Mouse (Mus musculus): ENCODE results near the gene Smyd3. TPM values are rescaled to one million over a fixed set of nuclear protein-coding genes. Genes with fewer than 3 reads are reported as not detected.

Smyd3 gene
- polyA plus RNA-seq, 1 experiment = 12.6 TPM

DNA sequence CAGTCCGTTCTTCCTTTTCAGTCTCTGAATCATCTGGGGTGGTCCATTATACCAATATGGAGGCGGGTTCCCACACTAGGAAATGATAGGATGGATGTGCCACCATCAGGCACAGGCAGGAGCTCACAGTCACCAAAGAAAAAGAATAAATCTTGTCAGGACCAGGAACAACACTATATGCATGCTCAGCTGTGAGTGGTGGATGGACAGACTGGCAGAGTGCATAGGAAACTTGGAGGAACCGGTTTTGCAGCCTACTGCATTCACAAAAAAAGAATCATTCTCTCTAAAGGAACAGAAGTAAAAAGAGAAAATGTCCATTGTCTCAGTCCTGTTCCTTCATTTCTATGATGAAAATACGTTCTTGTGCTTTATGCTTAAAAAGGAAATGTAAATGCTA lies 98.8 kb downstream of the Smyd3 start:
- no peak for DNase-seq (ENCODE audit: low read depth)
- TF ChIP-seq POLR2A (IDR thresholded peaks at IDR 0.05; ENCODE audit: borderline replicate concordance, extremely low read depth, insufficient read depth, insufficient read length, poor library complexity, severe bottlenecking) = no peak

DNA sequence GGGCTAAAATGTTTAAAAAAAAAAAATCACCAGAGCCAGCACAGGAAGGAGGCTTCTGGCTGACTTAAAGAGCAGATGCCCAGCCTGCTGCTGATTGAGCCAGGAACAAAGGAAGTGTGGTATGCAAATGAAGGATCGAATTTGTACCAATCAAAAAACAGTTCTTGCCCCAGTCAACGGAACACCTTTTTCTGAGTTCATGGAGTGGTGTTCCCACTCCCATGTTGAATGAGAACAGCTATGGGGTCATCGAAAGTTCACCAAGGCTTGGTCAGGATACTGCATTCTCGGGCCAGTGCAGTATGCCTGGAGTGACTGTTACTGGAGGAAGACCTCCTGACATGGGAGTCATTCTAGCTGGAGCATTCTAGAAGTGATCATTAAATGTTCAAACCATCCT lies 109.8 kb downstream of the Smyd3 start:
- no peak for TF ChIP-seq POLR2A (IDR thresholded peaks at IDR 0.05; ENCODE audit: borderline replicate concordance, extremely low read depth, insufficient read depth, insufficient read length, poor library complexity, severe bottlenecking)
- no peak for TF ChIP-seq CTCF (IDR thresholded peaks at IDR 0.05; ENCODE audit: borderline replicate concordance, extremely low read depth, insufficient read depth, insufficient read length)
- DNase-seq (ENCODE audit: low read depth) = no peak

DNA sequence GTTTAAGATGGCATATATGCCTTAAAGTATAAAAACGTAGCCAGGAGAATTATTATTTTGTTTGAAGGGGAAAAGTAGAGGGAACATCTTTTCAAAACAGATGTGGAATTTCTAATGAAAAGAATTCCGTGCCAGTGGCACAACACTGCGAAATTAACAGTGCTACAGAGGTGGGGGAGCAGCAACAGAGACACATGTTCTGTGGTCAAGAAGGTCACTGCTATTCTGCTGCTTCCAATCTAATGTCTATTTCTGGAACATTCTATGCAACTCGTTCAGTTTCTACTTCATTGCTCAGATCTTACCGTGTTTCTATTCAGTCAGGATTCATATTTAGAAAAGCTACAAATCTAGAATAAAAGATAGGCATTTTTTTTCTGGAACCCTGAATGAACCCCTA lies 117.0 kb downstream of the Smyd3 start:
- TF ChIP-seq CTCF (IDR thresholded peaks at IDR 0.05; ENCODE audit: borderline replicate concordance, extremely low read depth, insufficient read depth, insufficient read length) = no peak
- no peak for TF ChIP-seq POLR2A (IDR thresholded peaks at IDR 0.05; ENCODE audit: borderline replicate concordance, extremely low read depth, insufficient read depth, insufficient read length, poor library complexity, severe bottlenecking)
- DNase-seq (ENCODE audit: low read depth) = no peak

DNA sequence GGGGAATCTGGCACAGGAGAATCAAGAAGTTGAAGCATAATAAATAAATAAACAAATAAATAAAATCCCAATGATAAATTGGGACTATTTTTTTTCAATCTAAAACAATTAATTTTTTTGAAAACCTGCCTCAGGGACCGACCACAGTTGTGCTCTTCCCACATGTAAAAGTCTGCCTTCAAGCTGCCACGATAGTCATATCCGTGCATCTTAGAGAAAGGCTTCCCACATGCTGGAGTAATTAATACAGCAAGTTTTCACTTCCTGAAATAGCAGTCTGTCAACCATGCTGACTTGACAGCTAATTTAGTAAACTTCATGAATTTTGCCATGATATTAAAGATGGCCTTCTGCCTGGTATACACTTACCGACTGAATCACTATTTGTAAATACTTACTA lies 119.2 kb downstream of the Smyd3 start:
- DNase-seq (ENCODE audit: low read depth) = peak; percentile 31

DNA sequence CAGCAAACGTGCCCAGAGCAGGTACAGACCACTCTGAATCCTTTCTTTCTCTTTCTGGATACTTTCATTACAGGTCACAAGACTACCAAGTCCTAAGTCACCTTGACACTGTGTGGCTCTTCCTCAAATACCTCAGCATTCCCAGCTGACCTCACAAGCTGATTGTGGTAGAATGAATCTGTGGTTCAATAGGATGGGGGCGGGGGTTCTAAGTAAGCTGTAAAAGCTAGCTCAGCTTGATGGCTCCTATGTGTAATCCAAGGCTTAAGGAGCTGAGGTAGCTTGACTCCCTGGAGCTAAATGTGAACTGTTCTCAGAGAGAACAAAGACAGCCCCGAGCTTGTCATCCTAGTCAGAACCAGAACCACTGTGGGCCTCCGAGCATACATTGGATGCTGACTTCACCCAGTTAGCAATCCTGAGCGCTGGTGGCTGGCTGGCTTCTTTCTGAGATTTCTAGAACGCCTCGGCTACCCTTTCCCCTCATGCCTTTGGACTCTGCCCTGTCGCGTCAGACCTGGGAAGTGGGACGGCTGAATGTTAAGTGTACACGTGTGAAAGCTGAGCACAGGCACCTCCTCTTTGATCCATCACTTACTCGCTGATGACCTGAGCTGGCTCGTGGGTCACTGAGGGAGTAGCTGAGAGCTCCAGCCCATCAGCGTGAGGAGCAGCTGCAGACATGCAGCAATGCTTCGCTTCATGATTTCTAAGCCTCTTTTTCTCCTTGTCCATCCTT lies 131.4 kb downstream of the Smyd3 start:
- DNase-seq (ENCODE audit: low read depth) = no peak
- no peak for TF ChIP-seq CTCF (IDR thresholded peaks at IDR 0.05; ENCODE audit: borderline replicate concordance, extremely low read depth, insufficient read depth, insufficient read length)
- TF ChIP-seq POLR2A (IDR thresholded peaks at IDR 0.05; ENCODE audit: borderline replicate concordance, extremely low read depth, insufficient read depth, insufficient read length, poor library complexity, severe bottlenecking) = no peak

More for the DNA sequence above, 119.2 kb downstream of the Smyd3 start:
- TF ChIP-seq CTCF (IDR thresholded peaks at IDR 0.05; ENCODE audit: borderline replicate concordance, extremely low read depth, insufficient read depth, insufficient read length) (no peak), POLR2A (IDR thresholded peaks at IDR 0.05; ENCODE audit: borderline replicate concordance, extremely low read depth, insufficient read depth, insufficient read length, poor library complexity, severe bottlenecking) (no peak)

DNA sequence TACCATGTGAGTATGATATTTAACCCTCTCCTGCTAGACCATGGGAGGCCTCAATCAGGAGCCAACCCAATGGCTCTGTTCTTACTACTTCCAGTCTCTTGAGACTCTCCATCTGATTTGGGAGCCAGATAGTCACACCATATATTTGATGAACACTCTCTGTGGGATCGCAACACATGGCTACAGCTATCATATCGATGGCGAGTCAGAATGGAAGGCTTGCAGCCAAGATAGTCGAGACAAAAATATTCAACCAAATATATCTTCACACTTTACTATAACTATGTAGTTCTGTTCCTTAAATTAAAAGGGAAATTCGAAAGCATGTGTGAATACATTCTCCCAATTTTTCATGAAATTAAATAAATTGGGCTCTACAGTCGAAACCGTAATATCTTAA lies 132.2 kb downstream of the Smyd3 start:
- TF ChIP-seq CTCF (IDR thresholded peaks at IDR 0.05; ENCODE audit: borderline replicate concordance, extremely low read depth, insufficient read depth, insufficient read length) (no peak), POLR2A (IDR thresholded peaks at IDR 0.05; ENCODE audit: borderline replicate concordance, extremely low read depth, insufficient read depth, insufficient read length, poor library complexity, severe bottlenecking) (no peak)
- no peak for DNase-seq (ENCODE audit: low read depth)

DNA sequence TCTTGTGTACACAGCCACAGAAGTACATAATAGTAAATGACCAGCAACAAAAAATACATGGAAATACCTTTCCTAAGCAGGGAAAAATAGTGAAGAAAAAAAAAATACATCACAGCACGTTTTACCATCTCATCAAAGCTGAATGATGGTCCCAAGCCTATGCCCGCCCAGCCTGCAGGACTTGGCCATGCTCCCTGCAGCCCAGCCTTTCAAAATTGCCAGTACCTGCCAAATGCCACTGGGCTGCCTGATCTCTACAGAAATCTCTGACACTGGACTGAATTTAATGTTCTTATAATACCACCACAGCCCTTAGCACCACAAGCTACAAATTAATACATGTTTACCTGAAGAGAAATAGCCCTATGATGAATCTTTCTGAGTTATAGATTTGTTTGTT lies 133.5 kb downstream of the Smyd3 start:
- TF ChIP-seq CTCF (IDR thresholded peaks at IDR 0.05; ENCODE audit: borderline replicate concordance, extremely low read depth, insufficient read depth, insufficient read length) (no peak), POLR2A (IDR thresholded peaks at IDR 0.05; ENCODE audit: borderline replicate concordance, extremely low read depth, insufficient read depth, insufficient read length, poor library complexity, severe bottlenecking) (no peak)
- DNase-seq (ENCODE audit: low read depth) = no peak

DNA sequence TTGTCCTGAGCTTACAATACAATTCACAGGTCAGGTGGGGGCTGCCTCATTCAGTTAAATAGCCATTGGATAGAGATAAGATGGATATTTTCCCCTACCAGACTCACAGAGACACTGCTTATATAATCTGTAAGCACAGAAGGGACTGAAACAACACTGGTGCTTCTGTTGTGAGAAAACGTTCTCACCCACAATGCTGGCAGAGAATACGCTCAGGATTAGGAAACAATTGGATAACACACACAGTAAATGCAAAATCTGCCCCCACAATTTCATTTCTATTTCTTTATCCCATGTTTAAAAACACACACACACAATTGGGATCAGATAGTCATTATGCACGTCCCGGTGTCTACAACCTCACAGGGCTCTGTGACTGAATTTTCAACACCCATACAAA lies 139.7 kb downstream of the Smyd3 start:
- no peak for DNase-seq (ENCODE audit: low read depth)
- TF ChIP-seq POLR2A (IDR thresholded peaks at IDR 0.05; ENCODE audit: borderline replicate concordance, extremely low read depth, insufficient read depth, insufficient read length, poor library complexity, severe bottlenecking) = no peak
- no peak for TF ChIP-seq CTCF (IDR thresholded peaks at IDR 0.05; ENCODE audit: borderline replicate concordance, extremely low read depth, insufficient read depth, insufficient read length)

DNA sequence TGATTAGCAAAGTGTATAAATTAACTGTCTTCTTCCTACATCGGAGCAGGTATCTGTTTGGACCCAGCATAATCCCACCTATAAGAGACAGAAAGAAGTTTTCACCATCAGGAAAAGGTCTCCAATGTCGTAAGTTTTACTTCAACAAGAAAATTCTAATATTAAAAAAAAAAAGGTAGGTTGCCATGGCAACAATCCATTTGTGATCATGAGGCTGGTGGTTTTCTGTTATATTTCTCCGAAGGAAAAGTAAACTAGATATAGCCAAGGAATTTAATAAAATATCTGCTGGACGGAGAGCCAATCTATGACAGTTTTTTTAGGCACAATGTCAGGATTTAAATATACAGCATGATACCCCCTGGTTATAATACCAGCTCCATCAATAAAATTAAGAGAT lies 142.9 kb downstream of the Smyd3 start:
- DNase-seq (ENCODE audit: low read depth) = peak; percentile 27
- no peak for TF ChIP-seq CTCF (IDR thresholded peaks at IDR 0.05; ENCODE audit: borderline replicate concordance, extremely low read depth, insufficient read depth, insufficient read length)
- TF ChIP-seq POLR2A (IDR thresholded peaks at IDR 0.05; ENCODE audit: borderline replicate concordance, extremely low read depth, insufficient read depth, insufficient read length, poor library complexity, severe bottlenecking) = no peak

DNA sequence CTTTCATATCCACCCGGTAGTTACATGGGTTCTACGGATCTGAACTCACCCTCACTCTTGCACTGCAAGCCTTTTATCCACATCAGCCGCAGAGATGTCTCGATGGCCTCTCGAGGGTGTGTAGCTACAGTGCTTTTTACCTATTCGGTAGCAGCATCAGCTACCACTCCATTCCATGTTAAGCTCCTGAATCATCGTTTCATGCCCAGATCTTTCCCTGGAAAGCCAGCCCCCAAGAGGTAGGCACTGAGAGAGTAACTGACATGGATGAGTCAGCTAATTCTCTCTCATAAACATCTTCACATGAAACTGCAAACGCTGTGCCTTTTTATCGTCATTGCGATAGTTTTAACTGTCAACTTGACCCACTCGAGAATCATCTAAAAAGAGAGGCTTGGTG lies 143.9 kb downstream of the Smyd3 start:
- DNase-seq (ENCODE audit: low read depth) = no peak
- TF ChIP-seq CTCF (IDR thresholded peaks at IDR 0.05; ENCODE audit: borderline replicate concordance, extremely low read depth, insufficient read depth, insufficient read length) (no peak), POLR2A (IDR thresholded peaks at IDR 0.05; ENCODE audit: borderline replicate concordance, extremely low read depth, insufficient read depth, insufficient read length, poor library complexity, severe bottlenecking) (no peak)

DNA sequence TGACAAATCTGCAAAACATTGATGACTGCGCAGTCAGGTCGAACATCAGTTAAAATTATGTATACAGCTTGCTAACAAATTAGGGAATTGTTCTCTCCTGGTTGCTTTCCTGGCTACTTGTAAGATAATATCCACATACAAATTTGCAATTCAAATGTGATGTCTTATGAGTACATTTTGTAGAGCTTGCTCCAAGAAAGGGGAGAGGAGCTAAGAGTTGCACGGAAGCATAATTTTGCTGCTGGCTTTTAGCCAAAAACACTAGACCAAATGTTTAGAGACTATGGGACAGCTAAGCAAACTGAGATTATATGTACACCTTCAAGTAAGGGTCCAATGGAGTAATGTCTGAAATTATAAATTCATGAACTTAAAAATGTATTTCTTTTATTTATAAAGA lies 146.7 kb downstream of the Smyd3 start:
- DNase-seq (ENCODE audit: low read depth) = peak; percentile 60
- TF ChIP-seq POLR2A (IDR thresholded peaks at IDR 0.05; ENCODE audit: borderline replicate concordance, extremely low read depth, insufficient read depth, insufficient read length, poor library complexity, severe bottlenecking) = no peak
- TF ChIP-seq CTCF (IDR thresholded peaks at IDR 0.05; ENCODE audit: borderline replicate concordance, extremely low read depth, insufficient read depth, insufficient read length) = no peak

DNA sequence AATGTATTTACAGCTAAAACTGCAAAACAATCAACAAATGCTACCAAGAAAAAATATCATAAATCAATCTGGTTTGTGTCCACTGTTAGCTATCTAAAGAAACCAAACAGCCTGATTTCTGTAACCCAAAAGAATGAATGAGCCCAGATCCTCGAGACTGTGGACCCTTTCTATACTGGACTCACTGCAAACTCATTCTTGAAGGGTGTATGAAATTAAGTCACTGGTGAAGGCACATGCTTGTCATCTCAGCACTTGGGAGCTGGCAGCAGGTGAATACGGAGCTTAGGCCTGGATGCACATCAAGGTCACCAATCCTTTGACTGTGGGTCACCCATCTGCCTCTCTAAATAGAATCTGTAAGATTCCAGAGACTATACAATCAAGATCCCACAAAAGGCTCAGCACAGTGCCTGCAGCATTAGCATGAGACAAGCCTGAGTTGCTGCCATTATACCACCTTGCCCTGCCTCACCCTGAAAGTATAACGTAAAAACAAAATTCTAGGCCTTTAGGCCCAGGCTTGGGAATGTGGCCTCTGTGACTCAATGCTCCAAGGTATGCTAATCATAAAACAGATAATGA lies 149.3 kb downstream of the Smyd3 start:
- no peak for DNase-seq (ENCODE audit: low read depth)
- TF ChIP-seq POLR2A (IDR thresholded peaks at IDR 0.05; ENCODE audit: borderline replicate concordance, extremely low read depth, insufficient read depth, insufficient read length, poor library complexity, severe bottlenecking) (no peak), CTCF (IDR thresholded peaks at IDR 0.05; ENCODE audit: borderline replicate concordance, extremely low read depth, insufficient read depth, insufficient read length) (no peak)
